Mouse (Mus musculus): ENCODE measurements around the gene Ttc28.

- TF ChIP-seq POLR2A (IDR thresholded peaks at IDR 0.05; ENCODE audit: low read depth, low read length) (no peak), BHLHE40 (IDR thresholded peaks at IDR 0.05; ENCODE audit: low read depth, low read length) (no peak)
Observed at GRCm38 (mm10) chr5:111329782-111330416, 450.3 kb downstream of the Ttc28 start.

Data from CH12.LX (cell line).